Mouse (Mus musculus): ENCODE results near the gene Dchs2. TPM values are rescaled to one million over a fixed set of nuclear protein-coding genes. Genes with fewer than 3 reads are reported as not detected.

Gene Dchs2
- polyA plus RNA-seq, 1 experiment from 2014 or later = 0.89 TPM

- no peak for ATAC-seq
- no peak overlapping the region for H3K9ac ChIP-seq (ENCODE audit: low read depth, low read length)
- no peaks in the 10 kb centered on the region for H3K36me3 ChIP-seq (ENCODE audit: control insufficient read depth, insufficient read depth, low read length)
- no peaks in the 10 kb centered on the region for H3K27me3 ChIP-seq (replicated peaks; ENCODE audit: control insufficient read depth, insufficient read depth, low read length)
- no peaks in the 10 kb centered on the region for H3K9me3 ChIP-seq (ENCODE audit: control insufficient read depth, low read length)
- H3K4me2 ChIP-seq (ENCODE audit: low read length) = no peak overlapping the region
- 61% methylated on average over 6 of the region's 6 CpGs for WGBS
- H3K27ac ChIP-seq (ENCODE audit: low read depth, low read length) = no peak overlapping the region
- H3K4me1 ChIP-seq (ENCODE audit: control insufficient read depth, insufficient read depth, low read depth, low read length) = no peaks in the 10 kb centered on the region
- H3K4me3 ChIP-seq (ENCODE audit: low read length) = no peak overlapping the region
These were observed 160.5 kb downstream of the Dchs2 start for GRCm38 (mm10) chr3:83288118-83288840.

GRCm38 (mm10) chr3:83290482-83290881, 162.7 kb downstream of the Dchs2 start:
- Histone ChIP-seq H3K27ac (ENCODE audit: low read depth, low read length) (no peak overlapping the region), H3K4me2 (ENCODE audit: low read length) (no peak overlapping the region), H3K9me3 (ENCODE audit: control insufficient read depth, low read length) (no peaks in the 10 kb centered on the region), H3K9ac (ENCODE audit: low read depth, low read length) (no peak overlapping the region), H3K4me1 (ENCODE audit: control insufficient read depth, insufficient read depth, low read depth, low read length) (no peaks in the 10 kb centered on the region), H3K4me3 (ENCODE audit: low read length) (no peak overlapping the region), H3K36me3 (ENCODE audit: control insufficient read depth, insufficient read depth, low read length) (no peaks in the 10 kb centered on the region), H3K27me3 (replicated peaks; ENCODE audit: control insufficient read depth, insufficient read depth, low read length) (no peaks in the 10 kb centered on the region)
- ATAC-seq = no peak

GRCm38 (mm10) chr3:83290953-83291352, 163.2 kb downstream of the Dchs2 start:
- no peak overlapping the region for H3K27ac ChIP-seq (ENCODE audit: low read depth, low read length)
- no peak overlapping the region for H3K4me3 ChIP-seq (ENCODE audit: low read length)
- no peaks in the 10 kb centered on the region for H3K27me3 ChIP-seq (replicated peaks; ENCODE audit: control insufficient read depth, insufficient read depth, low read length)
- H3K9me3 ChIP-seq (ENCODE audit: control insufficient read depth, low read length) = no peaks in the 10 kb centered on the region
- no peaks in the 10 kb centered on the region for H3K4me1 ChIP-seq (ENCODE audit: control insufficient read depth, insufficient read depth, low read depth, low read length)
- no peak overlapping the region for H3K4me2 ChIP-seq (ENCODE audit: low read length)
- WGBS = 94% methylated on average over 1 of the region's 1 CpGs
- ATAC-seq = no peak
- H3K36me3 ChIP-seq (ENCODE audit: control insufficient read depth, insufficient read depth, low read length) = no peaks in the 10 kb centered on the region
- H3K9ac ChIP-seq (ENCODE audit: low read depth, low read length) = no peak overlapping the region

GRCm38 (mm10) chr3:83299783-83300382, 172.1 kb downstream of the Dchs2 start:
- Histone ChIP-seq H3K27me3 (replicated peaks; ENCODE audit: control insufficient read depth, insufficient read depth, low read length) (no peaks in the 10 kb centered on the region), H3K4me1 (ENCODE audit: control insufficient read depth, insufficient read depth, low read depth, low read length) (no peaks in the 10 kb centered on the region), H3K36me3 (ENCODE audit: control insufficient read depth, insufficient read depth, low read length) (no peaks in the 10 kb centered on the region), H3K27ac (ENCODE audit: low read depth, low read length) (no peak overlapping the region), H3K4me3 (ENCODE audit: low read length) (no peak overlapping the region), H3K4me2 (ENCODE audit: low read length) (no peak overlapping the region), H3K9ac (ENCODE audit: low read depth, low read length) (no peak overlapping the region), H3K9me3 (ENCODE audit: control insufficient read depth, low read length) (no peaks in the 10 kb centered on the region; the same call in 1 of the 2 replicates)
- no peak for ATAC-seq
- WGBS = 67% methylated on average over 5 of the region's 5 CpGs

GRCm38 (mm10) chr3:83303876-83304275, 176.1 kb downstream of the Dchs2 start:
- H3K36me3 ChIP-seq (ENCODE audit: control insufficient read depth, insufficient read depth, low read length) = no peaks in the 10 kb centered on the region
- H3K9ac ChIP-seq (ENCODE audit: low read depth, low read length) = no peak overlapping the region
- H3K4me3 ChIP-seq (ENCODE audit: low read length) = no peak overlapping the region
- ATAC-seq = no peak
- H3K4me2 ChIP-seq (ENCODE audit: low read length) = no peak overlapping the region
- WGBS = 76% methylated on average over 5 of the region's 5 CpGs
- no peaks in the 10 kb centered on the region for H3K27me3 ChIP-seq (replicated peaks; ENCODE audit: control insufficient read depth, insufficient read depth, low read length)
- H3K4me1 ChIP-seq (ENCODE audit: control insufficient read depth, insufficient read depth, low read depth, low read length) = 0 out of 2 replicates have a peak, but pooled peaks cover 2% of the 10 kb centered on the region
- H3K9me3 ChIP-seq (ENCODE audit: control insufficient read depth, low read length) = no peaks in the 10 kb centered on the region; the same call in none of the 2 replicates
- H3K27ac ChIP-seq (ENCODE audit: low read depth, low read length) = no peak overlapping the region

GRCm38 (mm10) chr3:83345928-83346327, 218.2 kb downstream of the Dchs2 start:
- no peak overlapping the region for H3K4me3 ChIP-seq (ENCODE audit: low read length)
- no peaks in the 10 kb centered on the region for H3K4me1 ChIP-seq (ENCODE audit: control insufficient read depth, insufficient read depth, low read depth, low read length)
- H3K9ac ChIP-seq (ENCODE audit: low read depth, low read length) = no peak overlapping the region
- H3K27me3 ChIP-seq (replicated peaks; ENCODE audit: control insufficient read depth, insufficient read depth, low read length) = no peaks in the 10 kb centered on the region
- 85% methylated on average over 3 of the region's 3 CpGs for WGBS
- H3K36me3 ChIP-seq (ENCODE audit: control insufficient read depth, insufficient read depth, low read length) = no peaks in the 10 kb centered on the region
- H3K27ac ChIP-seq (ENCODE audit: low read depth, low read length) = no peak overlapping the region
- no peak overlapping the region for H3K4me2 ChIP-seq (ENCODE audit: low read length)
- ATAC-seq = no peak
- no peaks in the 10 kb centered on the region for H3K9me3 ChIP-seq (ENCODE audit: control insufficient read depth, low read length)

GRCm38 (mm10) chr3:83368500-83369068, 240.8 kb downstream of the Dchs2 start:
- Histone ChIP-seq H3K27ac (ENCODE audit: low read depth, low read length) (no peak overlapping the region), H3K4me1 (ENCODE audit: control insufficient read depth, insufficient read depth, low read depth, low read length) (no peaks in the 10 kb centered on the region), H3K36me3 (ENCODE audit: control insufficient read depth, insufficient read depth, low read length) (no peaks in the 10 kb centered on the region), H3K4me3 (ENCODE audit: low read length) (no peak overlapping the region), H3K27me3 (replicated peaks; ENCODE audit: control insufficient read depth, insufficient read depth, low read length) (no peaks in the 10 kb centered on the region), H3K9ac (ENCODE audit: low read depth, low read length) (no peak overlapping the region), H3K4me2 (ENCODE audit: low read length) (no peak overlapping the region), H3K9me3 (ENCODE audit: control insufficient read depth, low read length) (no peaks in the 10 kb centered on the region)
- no peak for ATAC-seq
- 89% methylated on average over 9 of the region's 9 CpGs for WGBS

- H3K4me2 ChIP-seq (ENCODE audit: low read length) = no peak overlapping the region
- 93% methylated on average over 2 of the region's 2 CpGs for WGBS
- no peaks in the 10 kb centered on the region for H3K4me1 ChIP-seq (ENCODE audit: control insufficient read depth, insufficient read depth, low read depth, low read length)
- no peak overlapping the region for H3K9ac ChIP-seq (ENCODE audit: low read depth, low read length)
- H3K27ac ChIP-seq (ENCODE audit: low read depth, low read length) = no peak overlapping the region
- no peak overlapping the region for H3K4me3 ChIP-seq (ENCODE audit: low read length)
- no peaks in the 10 kb centered on the region for H3K9me3 ChIP-seq (ENCODE audit: control insufficient read depth, low read length)
- no peak for ATAC-seq
- no peaks in the 10 kb centered on the region for H3K27me3 ChIP-seq (replicated peaks; ENCODE audit: control insufficient read depth, insufficient read depth, low read length)
- no peaks in the 10 kb centered on the region for H3K36me3 ChIP-seq (ENCODE audit: control insufficient read depth, insufficient read depth, low read length)
These were observed 242.1 kb downstream of the Dchs2 start for GRCm38 (mm10) chr3:83369871-83370270.

- Histone ChIP-seq H3K4me2 (ENCODE audit: low read length) (no peak overlapping the region), H3K4me3 (ENCODE audit: low read length) (no peak overlapping the region), H3K27ac (ENCODE audit: low read depth, low read length) (no peak overlapping the region), H3K27me3 (replicated peaks; ENCODE audit: control insufficient read depth, insufficient read depth, low read length) (no peaks in the 10 kb centered on the region), H3K9me3 (ENCODE audit: control insufficient read depth, low read length) (no peaks in the 10 kb centered on the region), H3K4me1 (ENCODE audit: control insufficient read depth, insufficient read depth, low read depth, low read length) (no peaks in the 10 kb centered on the region), H3K36me3 (ENCODE audit: control insufficient read depth, insufficient read depth, low read length) (no peaks in the 10 kb centered on the region), H3K9ac (ENCODE audit: low read depth, low read length) (no peak overlapping the region)
- ATAC-seq = no peak
- WGBS = 69% methylated on average over 6 of the region's 6 CpGs
These were observed 246.6 kb downstream of the Dchs2 start for GRCm38 (mm10) chr3:83374333-83374732.
